Mouse (Mus musculus): ENCODE data around the gene 3425401B19Rik. TPM values are rescaled to one million over a fixed set of nuclear protein-coding genes. Genes with fewer than 3 reads are reported as not detected.
A peak's percentile ranks its signal among the peaks of the same experiment; 100 is the strongest.

Gene 3425401B19Rik
- total and polyA plus RNA-seq, 3 experiments: 0.04 to 0.67 (median 0.05) TPM

GRCm38 (mm10) chr14:32678565-32678964, 6.5 kb downstream of the 3425401B19Rik start:
- peaks cover 14 to 42% of the 10 kb centered on the region in 2 experiments for H3K4me1 ChIP-seq (ENCODE audit: control insufficient read depth in 1 of 2, insufficient read depth in 2 of 2)
- no peaks in the 10 kb centered on the region for H3K9me3 ChIP-seq (replicated peaks; ENCODE audit: low read length)
- dilution Hi-C loops (cut with MboI; ENCODE audit: extremely low pct_ligation_motif_present, extremely low pct_unique_long_range_greater_than_20kb, low sequenced_read_pairs) (no loop called here), in situ Hi-C loops (cut with MboI; ENCODE audit: low pct_ligation_motif_present, low pct_unique_long_range_greater_than_20kb, low sequenced_read_pairs) (no loop called here)
- H3K4me3 ChIP-seq (replicated peaks in 1 of 3; ENCODE audit: low read depth in 2 of 3, low read length in 2 of 3, poor library complexity in 1 of 3): no peak overlapping the region
- TF ChIP-seq CHD2 (IDR thresholded peaks at IDR 0.05; ENCODE audit: low read length) (peak; percentile 59), RAD21 (IDR thresholded peaks at IDR 0.05; ENCODE audit: low read depth, low read length) (no peak)
- DNase-seq (ENCODE audit: extremely low read depth): no peak
- H3K9ac ChIP-seq (ENCODE audit: insufficient read depth, low read depth): no peak overlapping the region
- no peaks in the 10 kb centered on the region for H3K27me3 ChIP-seq (replicated peaks)
- no peaks in the 10 kb centered on the region for H3K36me3 ChIP-seq (replicated peaks in 1 of 2; ENCODE audit: control insufficient read depth in 1 of 2, insufficient read depth in 1 of 2, low read length in 1 of 2)
- H3K79me2 ChIP-seq (replicated peaks; ENCODE audit: control insufficient read depth, extremely low read depth, insufficient read depth, poor library complexity, severe bottlenecking): no peaks in the 10 kb centered on the region
- no peak overlapping the region for H3K4me2 ChIP-seq (ENCODE audit: insufficient read depth, low read depth, poor library complexity, severe bottlenecking)
- H3K27ac ChIP-seq (ENCODE audit: insufficient read depth, low read depth): no peak overlapping the region

GRCm38 (mm10) chr14:32673178-32673577, 11.9 kb downstream of the 3425401B19Rik start:
- Histone ChIP-seq H3K9me3 (replicated peaks; ENCODE audit: low read length) (no peaks in the 10 kb centered on the region), H3K27ac (ENCODE audit: insufficient read depth, low read depth) (no peak overlapping the region)
- dilution Hi-C loops (cut with MboI; ENCODE audit: extremely low pct_ligation_motif_present, extremely low pct_unique_long_range_greater_than_20kb, low sequenced_read_pairs): no loop called here

GRCm38 (mm10) chr14:32663099-32663498, 22.0 kb downstream of the 3425401B19Rik start:
- in situ Hi-C loops (cut with MboI; ENCODE audit: low pct_ligation_motif_present, low pct_unique_long_range_greater_than_20kb, low sequenced_read_pairs): no loop called here
- Histone ChIP-seq H3K4me1 (ENCODE audit: control insufficient read depth in 1 of 2, insufficient read depth in 2 of 2) (peaks cover 2 to 5% of the 10 kb centered on the region in 2 experiments; a peak in 3 of 4 replicates), H3K4me2 (ENCODE audit: insufficient read depth, low read depth, poor library complexity, severe bottlenecking) (no peak overlapping the region), H3K4me3 (replicated peaks in 1 of 3; ENCODE audit: low read depth in 2 of 3, low read length in 2 of 3, poor library complexity in 1 of 3) (no peak overlapping the region), H3K9ac (ENCODE audit: insufficient read depth, low read depth) (no peak overlapping the region), H3K79me2 (replicated peaks; ENCODE audit: control insufficient read depth, extremely low read depth, insufficient read depth, poor library complexity, severe bottlenecking) (no peaks in the 10 kb centered on the region), H3K9me3 (replicated peaks; ENCODE audit: low read length) (no peaks in the 10 kb centered on the region), H3K27ac (ENCODE audit: insufficient read depth, low read depth) (no peak overlapping the region), H3K27me3 (replicated peaks) (no peaks in the 10 kb centered on the region), H3K36me3 (replicated peaks in 1 of 2; ENCODE audit: control insufficient read depth in 1 of 2, insufficient read depth in 1 of 2, low read length in 1 of 2) (no peaks in the 10 kb centered on the region)
- TF ChIP-seq HCFC1 (IDR thresholded peaks at IDR 0.05; ENCODE audit: low read depth, low read length): no peak
- TF ChIP-seq IRF4 (IDR thresholded peaks at IDR 0.05; ENCODE audit: low read depth, low read length): no peak
- TF ChIP-seq RAD21 (IDR thresholded peaks at IDR 0.05; ENCODE audit: low read depth, low read length): no peak
- TF ChIP-seq GABPA (IDR thresholded peaks at IDR 0.05; ENCODE audit: insufficient replicate concordance, low read depth, low read length): no peak
- TF ChIP-seq PAX5 (IDR thresholded peaks at IDR 0.05; ENCODE audit: low read length): no peak
- dilution Hi-C loops (cut with MboI; ENCODE audit: extremely low pct_ligation_motif_present, extremely low pct_unique_long_range_greater_than_20kb, low sequenced_read_pairs): no loop called here
- no peak for DNase-seq (ENCODE audit: extremely low read depth)

More at GRCm38 (mm10) chr14:32673178-32673577, 11.9 kb downstream of the 3425401B19Rik start:
- no peak overlapping the region for H3K4me2 ChIP-seq (ENCODE audit: insufficient read depth, low read depth, poor library complexity, severe bottlenecking)
- H3K27me3 ChIP-seq (replicated peaks): no peaks in the 10 kb centered on the region
- H3K4me3 ChIP-seq (replicated peaks in 1 of 3; ENCODE audit: low read depth in 2 of 3, low read length in 2 of 3, poor library complexity in 1 of 3): no peak overlapping the region
- no peak overlapping the region for H3K9ac ChIP-seq (ENCODE audit: insufficient read depth, low read depth)
- H3K79me2 ChIP-seq (replicated peaks; ENCODE audit: control insufficient read depth, extremely low read depth, insufficient read depth, poor library complexity, severe bottlenecking): no peaks in the 10 kb centered on the region
- H3K4me1 ChIP-seq (ENCODE audit: control insufficient read depth in 1 of 2, insufficient read depth in 2 of 2): no peaks in the 10 kb centered on the region
- TF ChIP-seq CTCF (conservative IDR thresholded peaks at IDR 0.05 in 1 of 2, IDR thresholded peaks at IDR 0.05 in 1 of 2; ENCODE audit: low read depth in 2 of 2, low read length in 2 of 2) (0 out of 4 replicates have a peak, but pooled peaks of 1 of the 2 experiments have one; percentile 11), MAFK (IDR thresholded peaks at IDR 0.05; ENCODE audit: insufficient replicate concordance, low read length) (no peak)
- H3K36me3 ChIP-seq (replicated peaks in 1 of 2; ENCODE audit: control insufficient read depth in 1 of 2, insufficient read depth in 1 of 2, low read length in 1 of 2): no peaks in the 10 kb centered on the region
- no peak for DNase-seq (ENCODE audit: extremely low read depth)
- in situ Hi-C loops (cut with MboI; ENCODE audit: low pct_ligation_motif_present, low pct_unique_long_range_greater_than_20kb, low sequenced_read_pairs): no loop called here

Data from CH12.LX (cell line).